Mouse (Mus musculus) lung, adult 2 months (tissue): Measurements from ENCODE around the gene Lsamp.

Experiments used
- CTCF ChIP-seq: fragments of 200-500 bp; IDR thresholded peaks from 2 replicates; pipeline ENCODE4 v1.5.1; 2011; ENCODE audit warnings: mild to moderate bottlenecking, low read length, control low read depth; ENCODE audit not compliant: insufficient read depth
- POLR2A ChIP-seq: fragments of 200-500 bp; IDR thresholded peaks from 2 replicates; pipeline ENCODE4 v1.6.1; 2011; ENCODE audit warnings: low read depth, mild to moderate bottlenecking, control low read depth, low read length, borderline replicate concordance; ENCODE audit errors: extremely low read depth

- TF ChIP-seq CTCF: no peak
- no peak for TF ChIP-seq POLR2A
Observed at GRCm38 (mm10) chr16:41131053-41131452, 1146.9 kb downstream of the Lsamp start.
